Mouse (Mus musculus) testis, postnatal 14 days (tissue): ENCODE results near the gene Sp1.
A peak's percentile ranks its signal among the peaks of the same experiment; 100 is the strongest.

Experiments
- DNase-seq: peaks from one replicate; pipeline ENCODE4 v3.0.0; 2021; ENCODE audit warnings: low spot score

Sp1 gene

DNA sequence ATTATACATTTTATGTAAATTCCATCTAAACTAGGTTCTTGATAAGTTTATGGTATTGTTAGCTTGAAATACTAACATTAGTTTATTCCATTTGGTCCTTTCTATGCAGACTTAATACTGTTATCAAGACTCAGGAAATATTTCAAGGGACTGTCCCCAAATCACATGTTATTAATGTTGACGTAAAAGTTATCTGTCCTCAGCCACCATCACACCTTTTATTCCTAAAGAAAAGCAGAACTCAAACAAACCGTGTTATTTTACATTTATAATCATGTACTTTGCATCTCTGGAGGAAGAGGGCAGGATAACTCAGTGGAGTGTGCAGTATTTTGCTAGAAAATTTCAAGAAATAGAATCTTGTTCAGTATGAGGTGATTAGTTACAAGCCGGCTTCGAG lies 27.2 kb downstream of the Sp1 start:
- DNase-seq: no peak

GRCm38 (mm10) chr15:102442490-102442889 lies 36.5 kb downstream of the Sp1 start:
- peak; percentile 64 for DNase-seq

- DNase-seq: peak; percentile 80
Observed at GRCm38 (mm10) chr15:102445146-102445545, 39.2 kb downstream of the Sp1 start, which contains the start of gene Amhr2. Amhr2 (plus strand) TSS chr15:102445367.

DNA sequence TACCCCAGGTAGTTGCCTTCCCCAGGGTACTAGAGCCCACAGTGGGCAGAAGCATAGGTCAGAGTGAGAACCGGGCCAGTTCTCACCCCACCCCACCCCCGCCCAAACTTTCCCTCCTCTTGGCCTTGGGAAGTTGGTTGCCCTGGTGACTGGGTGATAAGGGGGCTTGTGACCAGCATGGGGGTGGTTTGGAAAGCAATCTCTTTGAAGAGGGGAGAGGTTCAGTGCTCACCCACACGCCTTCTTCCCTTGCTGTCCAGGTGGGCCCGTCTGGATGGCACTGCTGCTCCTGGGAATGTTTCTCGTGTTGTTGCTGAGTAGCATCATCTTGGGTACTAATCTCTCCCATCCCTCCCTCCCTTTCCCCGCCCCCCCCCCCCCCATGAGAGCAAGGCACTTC lies 40.5 kb downstream of the Sp1 start:
- peak; percentile 63 for DNase-seq

DNA sequence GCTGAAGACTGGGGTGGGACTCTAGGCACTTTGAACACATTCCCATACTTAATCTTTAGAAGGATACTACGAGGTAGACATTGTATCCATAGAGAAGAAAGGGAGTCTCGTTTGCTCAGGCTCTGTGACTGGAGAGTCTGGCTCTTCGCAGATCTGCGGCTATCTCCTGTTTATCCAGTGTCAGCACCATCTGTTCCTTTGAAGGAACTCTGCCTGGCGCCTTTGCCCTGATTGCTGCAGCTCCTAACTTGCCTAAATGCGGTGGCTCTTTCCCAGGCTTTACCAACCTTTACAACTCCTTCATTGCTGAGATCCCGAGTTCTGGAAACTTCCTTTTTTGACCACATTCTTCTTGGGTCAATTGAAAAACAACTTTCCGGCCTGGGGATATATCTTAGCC lies 43.4 kb downstream of the Sp1 start:
- DNase-seq: peak; percentile 78

- no peak for DNase-seq
Observed at GRCm38 (mm10) chr15:102450928-102451327, 45.0 kb downstream of the Sp1 start.

- DNase-seq: no peak
Observed at GRCm38 (mm10) chr15:102451666-102452430, 45.9 kb downstream of the Sp1 start.

DNA sequence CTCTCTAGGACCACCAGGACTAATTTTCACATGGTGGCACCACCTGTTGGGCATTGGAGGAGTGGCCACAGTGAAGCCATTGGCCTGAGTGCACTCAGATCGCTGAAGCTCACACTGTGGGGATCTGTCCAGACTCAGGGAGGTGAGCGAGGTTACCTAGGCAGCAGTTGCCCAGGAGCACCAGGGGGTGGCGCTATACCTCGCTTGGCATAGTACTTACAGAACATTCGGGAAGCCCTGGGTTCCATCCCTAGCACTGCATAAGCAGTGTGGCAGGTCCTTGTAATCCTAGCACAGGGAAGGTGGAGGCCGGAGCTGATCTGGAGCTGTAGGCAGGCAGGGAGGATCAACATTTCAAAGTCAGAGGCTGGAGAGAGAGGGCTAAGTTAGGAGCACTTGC lies 50.0 kb downstream of the Sp1 start:
- DNase-seq: peak; percentile 63

DNA sequence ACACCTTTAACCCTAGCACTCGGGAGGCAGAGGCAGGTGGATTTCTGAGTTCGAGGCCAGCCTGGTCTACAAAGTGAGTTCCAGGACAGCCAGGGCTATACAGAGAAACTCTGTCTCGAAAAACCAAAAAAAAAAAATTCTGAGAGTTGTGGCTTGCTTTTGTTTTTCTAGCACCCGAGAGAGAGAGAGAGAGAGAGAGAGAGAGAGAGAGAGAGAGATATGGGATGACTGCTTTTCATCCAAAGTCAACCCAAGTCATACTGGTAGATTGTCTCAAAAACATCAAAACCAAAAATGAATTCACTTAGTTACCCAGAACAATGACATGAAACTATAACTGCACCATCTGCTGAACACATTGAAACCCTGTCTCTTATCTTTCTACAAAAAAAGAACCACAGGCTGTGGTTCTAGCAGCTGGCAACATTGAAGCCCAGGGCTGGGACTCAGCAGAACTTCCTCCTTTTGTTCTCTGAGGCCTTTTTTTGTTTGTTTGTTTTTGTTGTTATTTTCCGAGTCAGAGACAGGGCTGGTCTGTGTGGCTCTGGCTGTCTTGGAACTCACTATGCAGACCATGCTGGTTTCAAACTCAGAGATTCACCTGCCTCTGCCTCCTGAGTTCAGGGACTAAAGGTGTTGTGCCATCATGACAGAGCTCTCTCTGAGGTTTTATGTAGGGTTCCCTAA lies 52.2 kb downstream of the Sp1 start:
- DNase-seq: no peak

DNA sequence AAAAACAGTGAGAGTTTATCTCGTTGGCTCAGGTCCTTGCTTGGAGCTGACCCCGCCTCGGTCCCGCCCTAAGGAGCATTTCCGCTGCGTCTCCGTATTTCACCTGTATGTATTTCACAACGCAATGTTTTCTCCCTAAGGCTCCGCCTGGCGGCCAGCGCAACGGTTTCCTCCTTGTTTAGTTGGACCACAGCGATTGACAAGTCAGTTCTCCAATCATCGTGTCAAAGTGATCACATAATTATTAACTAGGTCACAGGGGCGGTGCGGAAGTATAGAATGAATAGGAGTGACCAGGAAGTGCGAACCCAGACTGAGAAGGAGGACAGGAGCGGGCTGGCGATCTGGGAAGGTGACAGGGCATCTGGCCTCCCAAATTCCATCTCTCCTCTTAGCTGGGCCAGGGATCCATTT lies 53.0 kb downstream of the Sp1 start, which contains the start of gene Prr13:
TSS of gene Prr13 (plus strand) at position 125 of the 414 bp plus-strand sequence.
- DNase-seq: peak; percentile 84

GRCm38 (mm10) chr15:102459381-102459780 lies 53.4 kb downstream of the Sp1 start:
- no peak for DNase-seq

- DNase-seq: no peak
Observed at GRCm38 (mm10) chr15:102459847-102460246, 53.9 kb downstream of the Sp1 start.

DNA sequence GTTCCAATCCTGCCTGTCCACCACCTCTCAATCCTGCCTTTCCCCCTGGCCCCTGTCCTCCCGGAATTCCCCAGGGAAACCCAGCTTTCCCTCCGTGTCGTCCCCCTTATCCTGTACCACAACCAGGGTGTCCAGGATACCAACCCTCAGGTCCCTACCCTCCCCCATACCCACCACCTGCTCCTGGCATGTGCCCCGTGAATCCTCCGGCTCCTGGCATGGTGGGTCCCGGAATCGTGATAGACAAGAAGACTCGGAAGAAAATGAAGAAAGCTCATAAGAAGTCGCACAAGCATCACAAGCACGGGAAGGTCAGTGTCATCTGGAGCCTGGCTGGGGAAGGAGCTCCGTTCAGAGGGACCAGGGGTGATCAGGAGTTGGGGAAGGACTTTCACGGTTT lies 54.5 kb downstream of the Sp1 start:
- no peak for DNase-seq

DNA sequence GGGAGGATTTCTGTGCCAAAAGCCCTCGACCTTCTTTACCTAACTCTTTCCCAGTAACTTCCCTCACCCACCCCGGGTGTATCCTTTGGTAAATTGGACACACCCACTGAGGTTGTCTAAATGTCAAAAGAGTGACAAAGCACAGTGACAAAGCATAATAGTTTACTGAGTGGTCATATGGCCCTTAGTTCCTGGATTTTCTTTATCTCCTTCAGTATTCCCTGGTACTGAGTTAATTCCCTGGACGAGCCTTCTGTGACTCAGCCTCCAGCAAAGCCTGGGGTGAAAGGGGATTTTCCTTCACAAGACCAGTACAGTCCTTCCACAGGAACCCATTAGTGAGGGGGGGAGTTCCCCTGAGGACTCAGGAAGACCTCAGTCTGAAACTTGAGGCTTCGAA lies 55.0 kb downstream of the Sp1 start:
- no peak for DNase-seq

- DNase-seq: no peak
Observed at GRCm38 (mm10) chr15:102461430-102462075, 55.6 kb downstream of the Sp1 start.

- DNase-seq: no peak
Observed at GRCm38 (mm10) chr15:102463666-102464065, 57.7 kb downstream of the Sp1 start.

- no peak for DNase-seq
Observed at GRCm38 (mm10) chr15:102468675-102469370, 62.9 kb downstream of the Sp1 start.

DNA sequence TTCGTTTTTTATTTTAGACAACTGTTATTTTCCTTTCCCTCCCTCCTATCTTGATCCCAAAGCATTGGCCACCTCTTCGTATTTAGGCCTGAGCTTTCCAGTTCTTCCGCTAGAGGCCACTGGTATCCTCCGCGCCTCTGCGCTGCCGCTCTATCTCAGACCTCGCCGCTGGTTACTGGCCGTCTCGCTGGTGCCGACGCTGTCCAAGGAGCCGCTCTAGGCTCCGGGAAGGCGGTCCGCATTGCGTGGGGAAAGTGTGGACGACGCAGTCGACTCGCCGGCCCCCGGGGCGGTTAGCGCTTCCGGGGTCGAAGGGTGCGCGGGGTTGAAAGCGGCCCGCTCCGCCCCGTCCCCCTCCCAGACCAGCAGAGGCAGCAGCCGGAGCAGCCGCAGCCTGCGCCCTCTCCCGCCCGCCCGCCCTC lies 64.3 kb downstream of the Sp1 start, which contains the start of gene Pcbp2:
TSS of gene Pcbp2 (plus strand) at position 357 of the 422 bp plus-strand sequence.
- peak; percentile 98 for DNase-seq

DNA sequence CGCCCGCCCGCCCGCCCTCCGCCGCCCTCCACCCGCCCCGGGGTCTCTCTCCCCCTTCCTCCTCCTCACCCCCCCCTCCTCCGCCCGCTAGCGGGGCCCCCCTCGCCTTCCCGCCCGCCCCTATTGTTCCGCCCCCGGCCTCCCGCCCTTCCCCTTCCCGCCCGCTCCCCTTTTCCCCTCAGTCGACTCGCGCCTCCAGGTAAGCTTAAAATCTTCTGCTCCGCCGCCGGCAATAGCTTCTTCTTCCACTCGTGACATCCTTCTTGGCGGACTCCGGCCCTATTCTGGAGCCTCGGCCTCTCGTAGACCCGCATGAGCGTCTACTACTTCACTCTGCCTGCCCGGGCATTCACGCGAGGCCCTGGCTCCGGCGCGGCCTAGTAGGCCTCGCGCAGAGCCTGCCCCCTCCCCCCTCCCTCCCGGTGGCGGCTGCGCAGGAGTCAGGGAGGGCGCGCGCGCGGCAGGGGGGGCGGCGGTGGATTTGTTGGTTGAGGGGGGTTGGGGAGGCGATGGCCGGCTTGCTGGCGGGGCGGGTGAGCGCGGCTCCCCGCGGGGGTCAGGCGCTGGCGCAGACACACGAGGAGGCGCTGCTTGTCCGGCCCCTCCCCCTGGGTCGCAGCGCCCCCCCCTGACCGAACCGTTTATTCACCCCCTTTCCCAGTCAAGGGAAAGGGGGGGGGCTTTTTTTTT lies 64.8 kb downstream of the Sp1 start:
- DNase-seq: peak; percentile 85

DNA sequence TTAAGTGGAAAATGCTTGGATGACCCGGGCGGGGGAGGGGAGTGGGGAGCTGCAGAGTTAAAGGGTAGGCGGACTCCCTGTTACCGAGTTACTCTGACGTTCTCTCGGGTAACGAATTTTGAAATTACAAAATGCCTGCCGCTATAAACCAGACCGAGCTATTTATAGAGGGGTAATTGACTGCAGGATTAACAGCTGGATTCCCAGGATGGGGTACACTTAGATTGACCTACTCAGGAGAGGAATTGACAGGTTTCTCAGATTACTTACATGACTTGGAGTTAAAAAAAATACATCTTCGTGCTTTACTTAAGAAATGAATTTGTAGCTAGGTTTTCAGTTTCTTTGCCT lies 65.3 kb downstream of the Sp1 start:
- no peak for DNase-seq

GRCm38 (mm10) chr15:102471727-102472126 lies 65.8 kb downstream of the Sp1 start:
- DNase-seq: no peak

DNA sequence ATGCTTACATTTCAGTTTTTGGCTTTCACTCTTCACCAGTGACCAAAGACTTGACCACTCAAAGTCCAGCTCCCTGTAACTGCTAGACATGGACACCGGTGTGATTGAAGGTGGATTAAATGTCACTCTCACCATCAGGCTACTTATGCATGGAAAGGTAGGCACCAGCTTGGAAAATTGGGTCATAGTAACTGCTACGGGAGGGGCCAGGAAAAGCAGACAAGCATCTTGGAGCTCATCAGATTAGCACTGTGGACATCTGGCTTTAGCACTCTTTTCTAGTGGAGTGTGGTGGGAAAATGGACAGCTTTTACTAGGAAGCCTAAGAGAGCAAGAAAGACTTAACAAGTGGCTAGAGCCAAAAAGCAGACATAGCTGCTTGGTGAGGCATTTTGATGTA lies 67.3 kb downstream of the Sp1 start:
- no peak for DNase-seq
